Mouse (Mus musculus): ENCODE measurements around the gene Atg4d. TPM values are rescaled to one million over a fixed set of nuclear protein-coding genes. Genes with fewer than 3 reads are reported as not detected.
"Not testable (repeated sequence)": the region's sequence is repeated elsewhere in the genome, so short reads cannot be mapped to it uniquely, and the experiment has no call there.

Gene Atg4d
- total RNA-seq, 2 experiments from 2014 or later: 49.5 to 73.9 TPM

DNA sequence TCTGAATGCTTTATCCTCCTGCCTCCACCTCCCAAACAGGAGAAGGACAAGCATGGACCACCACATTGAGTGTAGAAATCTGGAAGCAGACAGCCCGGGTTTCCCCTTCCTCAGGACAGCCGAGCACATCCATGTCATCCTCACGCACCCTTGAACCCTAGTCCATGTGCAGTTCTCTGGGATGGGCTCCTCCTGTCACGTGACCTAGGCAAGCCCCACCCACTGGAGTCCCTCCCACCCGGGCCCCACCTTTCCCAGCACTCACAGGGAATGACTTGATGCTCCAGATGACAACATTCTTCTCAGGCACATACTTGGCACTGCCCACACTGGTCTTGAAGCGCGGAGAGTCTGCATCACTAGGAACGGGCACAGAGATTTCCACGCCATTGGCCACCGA, 33.9 kb downstream of the Atg4d start:
- no peak for ATAC-seq (replicated peaks; ENCODE audit: low FRiP score, poor library complexity, severe bottlenecking)

DNA sequence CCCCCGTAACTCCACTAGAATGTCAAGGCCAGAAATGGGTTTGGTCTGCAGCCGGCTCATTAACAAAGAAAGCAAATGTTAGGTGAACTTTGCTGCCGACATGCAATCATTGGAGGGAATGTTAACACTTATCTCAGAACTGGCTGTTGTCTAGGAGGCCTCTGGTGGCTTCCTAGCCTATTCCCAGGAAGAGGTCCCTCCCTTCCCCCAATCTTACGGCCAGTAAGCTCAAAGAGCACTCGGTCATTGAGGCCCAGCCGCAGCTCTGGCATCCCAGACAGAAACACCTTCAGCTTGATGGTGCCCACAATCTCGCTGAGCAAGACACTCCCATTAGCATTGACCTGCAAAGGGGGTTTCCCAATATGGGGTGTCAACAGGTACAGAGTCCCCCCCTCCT, 40.0 kb downstream of the Atg4d start:
- no peak for ATAC-seq (replicated peaks; ENCODE audit: low FRiP score, poor library complexity, severe bottlenecking)

DNA sequence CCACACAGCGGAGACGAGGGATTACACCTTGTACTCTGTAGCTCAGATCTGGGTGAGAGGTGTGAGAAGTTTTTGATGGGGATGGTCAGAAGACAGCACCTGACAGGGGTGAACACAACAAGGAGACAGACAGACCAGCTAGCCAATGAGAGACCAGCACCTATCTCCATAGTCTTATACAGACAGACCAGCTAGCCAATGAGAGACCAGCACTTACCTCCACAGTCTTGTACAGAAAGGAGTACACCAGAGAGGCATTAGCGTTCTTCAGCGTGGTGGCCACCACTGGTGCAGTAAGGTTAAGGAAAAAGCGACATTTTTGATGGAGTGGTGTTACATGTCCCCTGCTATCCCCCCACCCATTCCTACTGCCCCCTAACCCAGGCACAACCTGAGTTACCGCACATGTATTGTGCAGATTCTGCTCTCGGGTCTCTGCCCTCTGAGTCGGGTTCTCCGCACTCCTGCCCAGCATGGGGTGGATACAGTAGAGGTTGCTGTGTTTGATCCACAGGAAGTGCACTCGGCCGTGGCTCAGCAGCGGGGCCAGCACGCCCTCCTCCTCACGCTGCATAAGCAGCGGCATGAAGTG, 44.2 kb downstream of the Atg4d start:
- peak; percentile 77 for ATAC-seq (replicated peaks; ENCODE audit: low FRiP score, poor library complexity, severe bottlenecking)

GRCm38 (mm10) chr9:21311695-21312094, 46.6 kb downstream of the Atg4d start:
- ATAC-seq (replicated peaks; ENCODE audit: low FRiP score, poor library complexity, severe bottlenecking): no peak

DNA sequence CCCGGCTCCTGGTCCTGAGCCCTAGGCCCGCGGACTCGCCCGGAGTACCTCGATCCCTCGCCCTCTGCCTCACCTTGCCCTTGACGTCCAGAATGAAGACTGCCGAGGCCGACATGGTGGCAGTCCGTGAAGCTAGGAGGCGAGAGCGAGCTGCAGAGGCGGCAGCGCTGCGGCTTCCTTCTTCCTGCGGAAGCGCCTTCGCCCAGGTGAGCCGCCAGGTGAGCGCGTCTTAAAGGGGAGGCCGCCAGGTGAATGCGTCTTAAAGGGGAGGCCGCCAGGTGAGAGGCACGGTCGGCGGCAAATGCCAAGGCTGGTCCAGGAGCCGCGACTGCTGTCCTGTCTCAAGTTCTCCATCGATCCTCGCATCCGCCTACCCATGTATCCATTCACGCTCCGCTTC, 47.0 kb downstream of the Atg4d start, which contains the start of gene Ap1m2:
Gene Ap1m2, minus strand, starts transcription at position 204 of the 400 bp plus-strand sequence.
- no peak for ATAC-seq (replicated peaks; ENCODE audit: low FRiP score, poor library complexity, severe bottlenecking)

DNA sequence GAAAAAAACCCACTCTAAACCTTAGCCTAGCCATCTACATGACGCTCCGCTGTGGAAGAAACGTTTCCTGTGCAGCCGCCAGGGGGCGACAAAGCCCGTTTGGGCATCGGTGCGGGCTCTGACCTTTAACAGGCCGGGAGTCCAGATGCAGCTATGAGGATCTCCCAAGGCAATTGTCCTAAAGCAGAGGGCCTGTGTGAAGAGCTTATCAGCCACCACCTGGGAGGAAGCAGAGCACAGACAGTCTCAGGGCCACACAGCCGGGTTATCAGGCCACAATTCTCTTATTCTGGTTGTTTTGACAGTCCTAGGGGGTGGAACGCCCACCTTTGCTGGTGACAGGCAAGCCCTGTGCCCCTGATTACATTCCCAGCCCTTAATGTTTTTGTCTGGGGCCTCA, 48.3 kb downstream of the Atg4d start:
- ATAC-seq (replicated peaks; ENCODE audit: low FRiP score, poor library complexity, severe bottlenecking): peak; percentile 86

DNA sequence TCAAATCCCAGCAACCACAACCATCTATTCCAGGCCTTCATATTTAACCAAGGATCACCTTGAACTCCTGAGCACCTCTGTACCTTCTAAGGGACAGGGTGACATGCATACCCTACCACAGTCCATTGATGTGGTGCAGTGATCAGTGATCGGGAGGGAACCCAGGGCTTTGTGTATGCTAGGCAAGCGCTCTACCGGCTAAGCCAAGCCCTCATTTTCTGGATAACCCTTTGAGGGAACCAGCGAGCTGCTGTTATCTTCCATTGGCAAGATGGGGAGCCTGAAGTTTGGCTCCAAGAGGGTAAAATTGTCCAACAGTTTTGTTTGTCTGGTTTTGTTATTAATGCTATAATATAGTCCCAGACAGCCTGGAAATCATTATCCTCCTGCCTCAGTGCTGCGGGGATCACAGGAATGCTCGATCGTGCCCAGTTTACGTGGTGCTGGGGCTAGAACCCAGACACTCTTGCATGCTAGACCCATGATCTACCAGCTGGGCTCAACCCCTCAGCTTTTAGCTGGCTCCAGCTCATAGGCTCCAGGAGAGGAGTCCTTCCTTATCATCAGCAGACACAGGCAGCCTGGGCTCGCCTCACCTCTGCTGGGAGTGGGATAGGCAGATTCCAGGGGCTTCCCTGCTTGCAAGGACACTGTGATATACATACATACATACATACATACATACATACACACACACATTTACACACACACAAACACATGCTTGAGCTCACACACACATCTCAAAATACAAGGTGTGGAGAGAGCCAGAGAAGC, 49.5 kb downstream of the Atg4d start:
- peak; percentile 46; the same call in 1 of the 2 replicates for ATAC-seq (replicated peaks; ENCODE audit: low FRiP score, poor library complexity, severe bottlenecking)

DNA sequence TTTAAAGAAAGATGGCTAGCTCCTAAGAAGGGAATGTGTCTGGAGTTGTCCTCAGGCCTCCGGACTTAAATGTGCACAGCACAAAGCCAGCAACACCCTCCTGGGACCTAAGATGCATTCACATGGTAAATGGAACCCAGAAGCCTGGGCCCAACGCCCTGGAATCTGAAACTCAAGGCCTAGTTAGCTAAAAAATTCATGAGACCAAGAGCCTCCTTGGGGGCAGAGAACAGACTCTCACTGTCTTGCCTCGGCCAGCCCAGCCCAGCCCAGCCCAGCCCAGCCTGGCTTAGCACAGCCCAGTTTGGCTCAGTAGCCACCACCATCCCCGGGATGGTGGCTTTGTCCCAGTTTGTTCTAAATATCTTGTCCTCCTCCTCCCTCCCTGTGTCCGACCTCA, 50.3 kb downstream of the Atg4d start:
- no peak for ATAC-seq (replicated peaks; ENCODE audit: low FRiP score, poor library complexity, severe bottlenecking)

DNA sequence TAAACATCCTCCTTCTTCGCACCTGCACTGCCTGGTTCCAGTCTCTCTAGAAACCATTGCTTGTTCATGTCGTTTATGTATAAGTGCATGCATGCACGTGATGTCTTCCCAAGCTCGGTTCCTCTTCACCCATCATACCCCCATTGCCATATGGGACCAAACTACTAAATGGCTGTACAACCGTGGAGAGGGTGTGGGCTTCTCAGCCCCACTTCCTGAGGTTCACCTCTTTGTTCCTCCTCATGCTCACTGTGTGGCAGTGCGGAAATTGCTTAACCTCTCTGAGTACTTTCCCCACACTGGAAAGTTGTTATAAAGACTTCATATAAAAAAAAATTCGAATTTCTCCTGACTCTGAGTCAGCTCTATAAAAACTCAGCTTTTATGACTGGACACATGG, 51.6 kb downstream of the Atg4d start:
- no peak for ATAC-seq (replicated peaks; ENCODE audit: low FRiP score, poor library complexity, severe bottlenecking)

DNA sequence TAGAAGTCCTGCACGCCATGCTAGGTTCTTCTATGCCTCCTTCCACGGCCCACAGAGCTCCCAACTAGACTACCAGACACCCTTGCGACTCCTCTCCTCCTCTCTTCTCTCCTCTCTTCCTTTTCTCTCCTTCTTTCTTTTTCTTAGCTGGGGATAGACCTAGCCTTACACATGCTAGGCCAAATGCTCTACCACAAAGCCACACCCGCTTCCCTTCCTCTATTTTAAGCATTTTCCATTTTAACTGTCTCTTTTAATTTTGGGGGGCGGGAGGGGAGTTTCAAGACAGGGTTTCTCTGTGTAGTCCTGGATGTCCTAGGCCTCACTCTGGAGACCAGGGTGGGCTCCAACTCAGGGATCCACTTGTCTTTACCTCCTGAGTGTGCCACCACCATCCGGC, 53.7 kb downstream of the Atg4d start:
- ATAC-seq (replicated peaks; ENCODE audit: low FRiP score, poor library complexity, severe bottlenecking): no peak

DNA sequence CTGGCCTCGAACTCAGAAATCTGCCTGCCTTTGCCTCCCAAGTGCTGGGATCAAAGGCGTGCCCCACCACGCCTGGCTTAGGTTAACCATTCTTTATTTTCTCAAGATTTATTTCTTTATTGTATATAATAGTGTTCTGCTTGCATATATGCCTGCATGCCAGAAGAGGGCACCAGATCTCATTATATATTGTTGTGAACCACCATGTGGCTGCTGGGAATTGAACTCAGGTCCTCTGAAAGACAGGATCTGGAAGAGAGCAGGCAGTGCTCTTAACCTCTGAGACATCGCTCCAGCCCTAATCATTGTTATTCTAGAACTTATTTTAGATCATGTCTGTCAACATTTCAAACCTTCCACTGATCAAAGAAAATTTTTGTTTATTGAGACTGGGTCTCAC, 54.4 kb downstream of the Atg4d start:
- no peak for ATAC-seq (replicated peaks; ENCODE audit: low FRiP score, poor library complexity, severe bottlenecking)

GRCm38 (mm10) chr9:21320280-21320618, 55.2 kb downstream of the Atg4d start:
- ATAC-seq (replicated peaks; ENCODE audit: low FRiP score, poor library complexity, severe bottlenecking): peak; percentile 36

DNA sequence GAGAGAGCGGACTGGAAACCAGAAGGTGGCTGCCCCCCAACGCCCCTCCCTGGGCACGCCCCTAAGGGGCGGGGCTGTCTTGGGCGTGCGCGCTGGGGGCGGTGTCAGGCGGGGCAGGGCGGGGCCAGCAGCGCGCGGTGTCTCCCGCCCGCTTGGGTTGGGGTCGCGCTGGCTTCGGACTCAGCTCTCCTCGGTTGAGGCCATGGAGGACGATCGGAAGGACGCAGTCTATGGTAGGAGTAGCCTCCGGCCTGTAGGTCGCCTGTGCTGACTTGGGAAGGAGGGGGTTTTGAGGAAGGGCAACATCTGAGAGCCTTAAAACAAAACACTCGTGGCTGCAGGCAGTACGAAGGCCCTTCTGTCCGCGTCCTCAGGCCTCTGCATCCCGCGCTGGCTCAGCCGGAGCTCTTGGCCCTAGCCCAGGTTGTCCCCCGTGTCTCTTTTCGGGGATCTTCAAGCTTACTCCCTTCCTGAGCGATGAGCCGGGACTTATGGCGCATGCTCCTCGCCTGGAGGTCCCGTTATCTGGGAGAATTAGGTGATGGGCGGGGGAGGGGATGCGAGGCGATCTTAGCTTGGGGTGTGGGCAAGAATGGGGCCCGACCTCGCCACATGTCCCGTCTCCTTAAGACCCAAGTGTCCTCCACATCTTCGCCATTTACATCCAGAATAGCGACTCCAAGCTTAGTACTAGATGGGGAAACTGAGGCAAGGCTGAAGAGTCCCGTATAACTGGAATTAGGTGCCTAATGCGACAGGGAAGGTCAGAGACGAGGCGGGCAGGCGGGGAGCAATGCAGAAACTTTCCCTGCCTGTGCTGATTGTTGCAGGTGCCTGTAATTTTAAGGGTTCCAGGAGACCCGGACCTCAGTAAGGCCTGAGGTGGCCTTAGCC, 55.8 kb downstream of the Atg4d start, which contains the start of gene Slc44a2:
Gene Slc44a2, plus strand, starts transcription at position 80 of the 894 bp plus-strand sequence.
- ATAC-seq (replicated peaks; ENCODE audit: low FRiP score, poor library complexity, severe bottlenecking): peak; percentile 95

DNA sequence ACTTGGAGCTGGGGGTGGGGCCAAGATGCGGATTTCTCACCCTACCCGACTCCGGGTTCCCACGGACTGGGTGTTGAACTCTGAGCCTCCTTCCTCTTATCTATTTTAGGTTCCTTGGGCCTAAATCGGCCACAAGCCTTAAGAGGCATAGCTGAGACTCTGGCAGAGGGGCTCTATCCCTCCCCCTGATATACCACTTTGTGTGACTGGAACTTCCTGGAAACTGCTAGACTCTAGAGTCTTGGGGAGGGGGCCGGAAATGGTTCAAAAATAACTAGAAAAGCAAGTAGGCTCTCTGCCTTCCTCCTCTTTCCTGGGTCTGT, 56.4 kb downstream of the Atg4d start:
- ATAC-seq (replicated peaks; ENCODE audit: low FRiP score, poor library complexity, severe bottlenecking): peak; percentile 61

GRCm38 (mm10) chr9:21322211-21322916, 57.3 kb downstream of the Atg4d start:
- ATAC-seq (replicated peaks; ENCODE audit: low FRiP score, poor library complexity, severe bottlenecking): no peak

GRCm38 (mm10) chr9:21322917-21323297, 57.8 kb downstream of the Atg4d start:
- ATAC-seq (replicated peaks; ENCODE audit: low FRiP score, poor library complexity, severe bottlenecking): not testable (repeated sequence)

DNA sequence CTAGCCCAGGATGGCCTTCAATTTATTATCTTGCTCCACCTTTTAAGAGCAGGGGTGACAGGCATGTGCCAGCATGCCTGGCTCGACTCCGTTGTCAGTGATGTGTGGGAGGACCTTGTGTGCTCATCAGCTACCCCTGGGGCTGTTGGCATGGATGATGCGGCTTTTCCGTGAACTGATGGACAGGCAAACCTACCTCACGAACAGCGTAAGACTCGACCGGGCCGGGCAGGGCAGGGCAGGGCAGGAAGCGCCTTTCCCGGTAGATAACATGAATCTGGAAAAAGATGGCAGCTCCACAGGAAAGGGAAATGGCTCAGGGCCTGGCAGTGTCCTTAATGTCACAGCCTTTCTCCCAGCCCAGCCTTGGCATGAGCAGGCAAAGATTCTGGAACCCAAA, 59.2 kb downstream of the Atg4d start:
- ATAC-seq (replicated peaks; ENCODE audit: low FRiP score, poor library complexity, severe bottlenecking): no peak
